Mouse (Mus musculus) retina, postnatal 7 days (tissue): ENCODE results near the gene Lrrc55.

Experiments
- DNase-seq: peaks from one replicate; pipeline ENCODE4 v3.0.0-alpha.2; 2012; ENCODE audit warnings: low read depth, low spot score

Lrrc55 gene

GRCm38 (mm10) chr2:85172071-85172762 lies 24.8 kb downstream of the Lrrc55 start:
- DNase-seq = no peak

GRCm38 (mm10) chr2:85168327-85168726 lies 28.7 kb downstream of the Lrrc55 start:
- DNase-seq = no peak

- no peak for DNase-seq
Measured at GRCm38 (mm10) chr2:85167624-85168023, 29.4 kb downstream of the Lrrc55 start.

GRCm38 (mm10) chr2:85163311-85164047 lies 33.5 kb downstream of the Lrrc55 start:
- DNase-seq = no peak

- no peak for DNase-seq
Measured at GRCm38 (mm10) chr2:85161638-85162093, 35.3 kb downstream of the Lrrc55 start.

GRCm38 (mm10) chr2:85160901-85161637 lies 35.9 kb downstream of the Lrrc55 start:
- DNase-seq = no peak

- no peak for DNase-seq
Measured at GRCm38 (mm10) chr2:85157382-85157781, 39.6 kb downstream of the Lrrc55 start.

- DNase-seq = no peak
Measured at GRCm38 (mm10) chr2:85156136-85156535, 40.9 kb downstream of the Lrrc55 start.

- DNase-seq = no peak
Measured at GRCm38 (mm10) chr2:85155334-85155733, 41.7 kb downstream of the Lrrc55 start.

- DNase-seq = no peak
Measured at GRCm38 (mm10) chr2:85151233-85151632, 45.8 kb downstream of the Lrrc55 start.

- DNase-seq = no peak
Measured at GRCm38 (mm10) chr2:85150373-85150772, 46.6 kb downstream of the Lrrc55 start.

GRCm38 (mm10) chr2:85147481-85147880 lies 49.5 kb downstream of the Lrrc55 start:
- DNase-seq = no peak

GRCm38 (mm10) chr2:85145346-85145745 lies 51.7 kb downstream of the Lrrc55 start:
- no peak for DNase-seq

- DNase-seq = no peak
Measured at GRCm38 (mm10) chr2:85144908-85145307, 52.1 kb downstream of the Lrrc55 start.

- DNase-seq = no peak
Measured at GRCm38 (mm10) chr2:85140833-85141232, 56.2 kb downstream of the Lrrc55 start.

GRCm38 (mm10) chr2:85139846-85140245 lies 57.2 kb downstream of the Lrrc55 start:
- no peak for DNase-seq

GRCm38 (mm10) chr2:85139393-85139792 lies 57.6 kb downstream of the Lrrc55 start:
- no peak for DNase-seq

GRCm38 (mm10) chr2:85138143-85138542 lies 58.9 kb downstream of the Lrrc55 start:
- DNase-seq = no peak

GRCm38 (mm10) chr2:85137601-85138140 lies 59.3 kb downstream of the Lrrc55 start:
- no peak for DNase-seq

- no peak for DNase-seq
Measured at GRCm38 (mm10) chr2:85136831-85137520, 60.0 kb downstream of the Lrrc55 start.

- no peak for DNase-seq
Measured at GRCm38 (mm10) chr2:85136089-85136488, 60.9 kb downstream of the Lrrc55 start, which contains the start of gene Aplnr. TSS of gene Aplnr (plus strand) at chr2:85136225.
